Mouse (Mus musculus): ENCODE results near the gene Ipcef1. TPM values are rescaled to one million over a fixed set of nuclear protein-coding genes. Genes with fewer than 3 reads are reported as not detected.

The Ipcef1 gene
- polyA plus RNA-seq (2012; rRNA removed), result 3.6 and 4.0 TPM in 2 replicates

GRCm38 (mm10) chr10:7052315-7053017 is at the start of gene Ipcef1:
TSS of gene Ipcef1 (minus strand) at chr10:7052478.

Other genes starting within 250 kb of the Ipcef1 start
- gene Cnksr3, start 159.8 kb upstream of the Ipcef1 start, polyA plus RNA-seq (2012; rRNA removed), result 2.2 and 2.9 TPM in 2 replicates

Measured in central nervous system, embryonic 18 days (tissue).